Mouse (Mus musculus) MEL (cell line): ENCODE results near the gene Omp. TPM values are rescaled to one million over a fixed set of nuclear protein-coding genes. Genes with fewer than 3 reads are reported as not detected.

Experiments
- DNase-seq: peaks from one replicate; pipeline ENCODE4 v3.0.0; 2011; ENCODE audit warnings: low read depth, low spot score
- H3K27ac ChIP-seq: 2 replicates; pipeline ENCODE4 v1.5.1; 2012; ENCODE audit warnings: low read depth, mild to moderate bottlenecking, control low read depth, low read length, moderate library complexity; ENCODE audit not compliant: control insufficient read depth
- H3K27me3 ChIP-seq, 2 experiments: fragments of 150-350 bp in 1 of 2; sonication (generic) in 1 of 2; 2 replicates each; pipeline ENCODE4 v1.6.1; 2012; ENCODE audit warnings: low read length in 2 of 2, mild to moderate bottlenecking in 2 of 2, improper control_type of control experiment in 1 of 2, moderate library complexity in 1 of 2; ENCODE audit not compliant: insufficient read depth in 2 of 2, control insufficient read depth in 1 of 2
- H3K36me3 ChIP-seq, 2 experiments: 2 replicates each; pipeline ENCODE4 v1.6.1; 2012 to 2014; ENCODE audit warnings: low read length in 2 of 2, improper control_type of control experiment in 1 of 2, inconsistent platforms in 1 of 2, mild to moderate bottlenecking in 1 of 2; ENCODE audit not compliant: insufficient read depth in 2 of 2, control insufficient read depth in 1 of 2
- H3K4me1 ChIP-seq, 2 experiments: fragments of 150-350 bp in 1 of 2; sonication (generic) in 1 of 2; 2 replicates each; pipeline ENCODE4 v1.6.1; 2012; ENCODE audit warnings: low read length in 2 of 2, improper control_type of control experiment in 1 of 2, mild to moderate bottlenecking in 1 of 2; ENCODE audit not compliant: insufficient read depth in 2 of 2, control insufficient read depth in 1 of 2
- H3K4me3 ChIP-seq, 2 experiments: fragments of 150-350 bp in 1 of 2; sonication (generic) in 1 of 2; 2 replicates each; pipeline ENCODE4 v1.5.1; 2012; ENCODE audit warnings: low read depth in 2 of 2, low read length in 2 of 2, mild to moderate bottlenecking in 2 of 2, moderate library complexity in 2 of 2, control low read depth in 1 of 2, improper control_type of control experiment in 1 of 2; ENCODE audit not compliant: control insufficient read depth in 1 of 2, insufficient read depth in 1 of 2
- H3K79me2 ChIP-seq: 2 replicates; pipeline ENCODE4 v1.6.1; 2012; ENCODE audit warnings: mild to moderate bottlenecking, low read length, moderate library complexity; ENCODE audit not compliant: control insufficient read depth, poor library complexity, insufficient read depth
- H3K9ac ChIP-seq: 2 replicates; pipeline ENCODE4 v1.6.1; 2012; ENCODE audit warnings: low read depth, mild to moderate bottlenecking, control low read depth, low read length, moderate library complexity; ENCODE audit not compliant: control insufficient read depth, poor library complexity, severe bottlenecking
- H3K9me3 ChIP-seq: fragments of 150-350 bp; sonication (generic); replicated peaks from 2 replicates; pipeline ENCODE4 v1.6.1; 2012; ENCODE audit warnings: mild to moderate bottlenecking, low read length, improper control_type of control experiment, moderate library complexity; ENCODE audit not compliant: insufficient read depth
- CHD1 ChIP-seq: IDR thresholded peaks from 2 replicates; pipeline ENCODE4 v1.6.1; 2012; ENCODE audit warnings: low read depth, mild to moderate bottlenecking, inconsistent platforms, low read length, improper control_type of control experiment
- CTCF ChIP-seq, 3 experiments: IDR thresholded peaks in 2 of 3; conservative IDR thresholded peaks in 1 of 3; 2 replicates each; pipeline ENCODE4 v1.5.1; 2011 to 2012; ENCODE audit warnings: low read length in 3 of 3, low read depth in 2 of 3, mild to moderate bottlenecking in 2 of 3, improper control_type of control experiment in 1 of 3, inconsistent platforms in 1 of 3, mixed read lengths in 1 of 3, moderate library complexity in 1 of 3; ENCODE audit not compliant: control insufficient read depth in 1 of 3, insufficient read depth in 1 of 3, poor library complexity in 1 of 3, severe bottlenecking in 1 of 3
- E2F4 ChIP-seq: IDR thresholded peaks from 2 replicates; pipeline ENCODE4 v1.6.1; 2011; ENCODE audit warnings: low read depth, low read length, improper control_type of control experiment, borderline replicate concordance
- ETS1 ChIP-seq: IDR thresholded peaks from 2 replicates; pipeline ENCODE4 v1.6.1; 2012; ENCODE audit warnings: low read depth, mild to moderate bottlenecking, inconsistent platforms, low read length, improper control_type of control experiment, moderate library complexity
- HCFC1 ChIP-seq: IDR thresholded peaks from 2 replicates; pipeline ENCODE4 v1.6.1; 2012; ENCODE audit warnings: low read depth, mild to moderate bottlenecking, inconsistent platforms, low read length, improper control_type of control experiment, moderate library complexity
- JUND ChIP-seq: IDR thresholded peaks from 2 replicates; pipeline ENCODE4 v1.6.1; 2011; ENCODE audit warnings: low read depth, mild to moderate bottlenecking, improper control_type of control experiment, low read length
- KAT2A ChIP-seq: conservative IDR thresholded peaks from 2 replicates; pipeline ENCODE4 v1.6.1; 2012; ENCODE audit warnings: low read depth, low read length, improper control_type of control experiment, inconsistent platforms
- MAX ChIP-seq: IDR thresholded peaks from 2 replicates; pipeline ENCODE4 v1.6.1; 2011; ENCODE audit warnings: low read length, improper control_type of control experiment
- MAZ ChIP-seq: IDR thresholded peaks from 2 replicates; pipeline ENCODE4 v1.6.1; 2012; ENCODE audit warnings: low read depth, mild to moderate bottlenecking, inconsistent platforms, low read length, improper control_type of control experiment
- MEF2A ChIP-seq: IDR thresholded peaks from 2 replicates; pipeline ENCODE4 v1.6.1; 2014; ENCODE audit warnings: low read depth, mild to moderate bottlenecking, inconsistent platforms, low read length, improper control_type of control experiment; ENCODE audit not compliant: poor library complexity, insufficient replicate concordance, severe bottlenecking; ENCODE audit errors: extremely low read depth
- MXI1 ChIP-seq: IDR thresholded peaks from 2 replicates; pipeline ENCODE4 v1.6.1; 2011; ENCODE audit warnings: mild to moderate bottlenecking, low read depth, low read length, improper control_type of control experiment
- MYC ChIP-seq: IDR thresholded peaks from 2 replicates; pipeline ENCODE4 v1.6.1; 2011; ENCODE audit warnings: low read depth, mild to moderate bottlenecking, low read length, improper control_type of control experiment, moderate library complexity
- NELFE ChIP-seq: IDR thresholded peaks from 2 replicates; pipeline ENCODE4 v1.6.1; 2011; ENCODE audit warnings: low read depth, low read length, improper control_type of control experiment
- POLR2A ChIP-seq, 2 experiments: IDR thresholded peaks; 2 replicates each; pipeline ENCODE4 v1.6.1; 2011 to 2012; ENCODE audit warnings: low read length in 2 of 2, mild to moderate bottlenecking in 2 of 2, control low read depth in 1 of 2, improper control_type of control experiment in 1 of 2, low read depth in 1 of 2, moderate library complexity in 1 of 2; ENCODE audit not compliant: control insufficient read depth in 1 of 2, insufficient read depth in 1 of 2, poor library complexity in 1 of 2
- POLR2AphosphoS2 ChIP-seq: IDR thresholded peaks from 2 replicates; pipeline ENCODE4 v1.6.1; 2011; ENCODE audit warnings: low read length, improper control_type of control experiment
- POLR2AphosphoS5 ChIP-seq: IDR thresholded peaks from 2 replicates; pipeline ENCODE4 v1.6.1; 2012; ENCODE audit warnings: low read depth, borderline replicate concordance, mild to moderate bottlenecking, inconsistent platforms, low read length, moderate library complexity, mixed read lengths
- SIN3A ChIP-seq: IDR thresholded peaks from 2 replicates; pipeline ENCODE4 v1.6.1; 2012; ENCODE audit warnings: low read length, improper control_type of control experiment, inconsistent platforms
- TBP ChIP-seq: IDR thresholded peaks from 2 replicates; pipeline ENCODE4 v1.8.0; 2011; ENCODE audit warnings: low read depth, low read length, improper control_type of control experiment
- TCF12 ChIP-seq: IDR thresholded peaks from 2 replicates; pipeline ENCODE4 v1.6.1; 2014; ENCODE audit warnings: low read depth, mild to moderate bottlenecking, inconsistent platforms, low read length, improper control_type of control experiment, moderate library complexity
- UBTF ChIP-seq: IDR thresholded peaks from 2 replicates; pipeline ENCODE4 v1.6.1; 2012; ENCODE audit warnings: low read depth, mild to moderate bottlenecking, inconsistent platforms, low read length, improper control_type of control experiment, moderate library complexity, borderline replicate concordance; ENCODE audit not compliant: insufficient read depth
- ZC3H11A ChIP-seq: IDR thresholded peaks from 2 replicates; pipeline ENCODE4 v1.6.1; 2012; ENCODE audit warnings: low read depth, mild to moderate bottlenecking, inconsistent platforms, low read length, improper control_type of control experiment
- ZNF384 ChIP-seq: IDR thresholded peaks from 2 replicates; pipeline ENCODE4 v1.6.1; 2012; ENCODE audit warnings: low read depth, mild to moderate bottlenecking, inconsistent platforms, low read length, improper control_type of control experiment
- polyA plus RNA-seq, 2 experiments: library from polyadenylated mRNA; stranded (reverse) in 1 of 2; unstranded in 1 of 2; fragments of >175 nt in 1 of 2; fragments of >200 nt in 1 of 2; gene quantifications; 2 replicates each; pipeline versions ENCODE4 v1.2.1 to v1.2.4; 2012; ENCODE audit warnings: low replicate concordance in 2 of 2, low read depth in 1 of 2; ENCODE audit not compliant: insufficient read length in 2 of 2, insufficient read depth in 1 of 2, missing spikeins in 1 of 2
- total RNA-seq: library from RNA; depleted of rRNA; stranded (reverse); fragments of 300-350 nt; gene quantifications from 2 replicates; pipeline ENCODE4 v1.2.3, GENCODE M21; 2012

Omp gene
- total and polyA plus RNA-seq, 3 experiments: 0.07 to 0.08 TPM; not detected in 1

DNA sequence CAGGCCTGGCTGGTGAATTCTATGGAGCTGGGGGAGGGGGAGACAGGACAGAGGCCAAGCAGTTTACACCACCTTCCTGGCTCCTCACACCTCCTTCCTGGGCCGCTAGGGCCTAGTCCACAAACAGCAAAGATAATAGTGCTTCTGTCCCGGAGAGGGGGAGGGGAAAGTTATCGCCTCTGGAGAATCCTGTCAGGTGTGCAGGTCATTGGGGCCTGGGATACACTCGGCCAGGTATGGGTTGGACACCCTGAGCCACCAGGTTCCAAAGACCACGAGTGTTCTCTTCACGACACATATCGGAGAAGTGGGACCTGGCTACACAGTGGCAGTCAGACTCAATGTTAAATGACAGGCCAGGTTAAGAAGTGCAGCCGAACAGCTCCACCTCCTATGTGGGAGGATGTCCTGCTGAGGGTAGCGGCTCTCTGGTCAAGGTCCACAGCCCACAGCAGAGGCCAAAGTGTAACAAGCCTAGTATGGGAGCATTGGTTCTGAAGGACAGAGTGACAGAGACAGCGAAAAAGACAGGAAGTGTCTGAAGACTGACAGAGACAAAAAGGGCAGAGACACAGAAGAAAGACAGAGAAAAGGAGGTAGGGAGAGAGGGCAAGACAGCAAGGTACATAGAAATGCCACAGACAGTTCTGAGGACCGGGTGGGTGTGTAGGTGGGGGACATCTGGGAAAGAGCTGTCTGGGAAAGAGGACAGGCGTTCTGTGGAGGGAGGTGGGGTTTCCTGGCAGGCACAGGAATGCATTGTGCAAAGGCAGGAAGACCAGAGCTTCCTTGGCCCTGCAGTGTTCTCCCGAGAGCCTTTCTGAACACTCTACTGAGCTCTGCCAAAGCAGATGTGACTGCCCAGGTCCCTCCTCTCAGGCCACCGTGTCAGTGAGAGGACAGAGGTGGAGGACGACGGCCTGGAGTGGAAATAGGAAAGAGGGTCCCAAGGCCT is 40.5 kb downstream of the Omp start:
- Histone ChIP-seq H3K9ac (no peak overlapping the region), H3K4me3 (no peak overlapping the region), H3K9me3 (no peaks in the 10 kb centered on the region), H3K36me3 (no peaks in the 10 kb centered on the region), H3K4me1 (no peaks in the 10 kb centered on the region), H3K27me3 (no peaks in the 10 kb centered on the region), H3K79me2 (no peaks in the 10 kb centered on the region), H3K27ac (no peak overlapping the region)
- no peak for DNase-seq
- TF ChIP-seq MYC: no peak
- no peak for TF ChIP-seq POLR2A (IDR thresholded peaks at IDR 0.05; ENCODE audit: control insufficient read depth in 1 of 2, insufficient read depth in 1 of 2, low read depth in 1 of 2, low read length in 2 of 2, poor library complexity in 1 of 2)
- TF ChIP-seq POLR2AphosphoS2: no peak
- no peak for TF ChIP-seq MAX
- TF ChIP-seq MXI1: no peak
- no peak for TF ChIP-seq UBTF
- no peak for TF ChIP-seq POLR2AphosphoS5
- no peak for TF ChIP-seq MAZ
- TF ChIP-seq NELFE: no peak
- TF ChIP-seq KAT2A: no peak
- TF ChIP-seq CTCF (IDR thresholded peaks at IDR 0.05 in 2 of 3, conservative IDR thresholded peaks at IDR 0.05 in 1 of 3; ENCODE audit: control insufficient read depth in 1 of 3, insufficient read depth in 1 of 3, low read depth in 2 of 3, low read length in 3 of 3, poor library complexity in 1 of 3, severe bottlenecking in 1 of 3): no peak
- no peak for TF ChIP-seq E2F4
- TF ChIP-seq MEF2A: no peak
- TF ChIP-seq TBP: no peak
- no peak for TF ChIP-seq SIN3A
- no peak for TF ChIP-seq ZNF384

DNA sequence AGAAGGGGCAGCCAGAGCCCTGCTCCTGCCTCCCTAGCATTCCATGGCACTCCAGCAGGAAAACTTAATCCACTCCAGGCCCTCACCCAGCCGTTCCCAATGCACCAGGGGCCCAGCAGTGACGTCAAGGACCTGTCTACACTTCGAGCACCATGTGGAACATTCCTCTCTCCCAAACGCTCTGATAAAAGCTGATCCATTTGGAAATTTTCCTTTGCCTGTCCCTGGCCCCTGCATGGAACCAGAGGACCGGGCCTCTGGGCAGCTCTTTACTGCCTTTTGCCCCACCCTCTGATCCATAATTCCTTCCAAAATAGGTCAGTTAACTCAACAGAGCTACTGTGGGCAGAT is 41.4 kb downstream of the Omp start:
- Histone ChIP-seq H3K79me2 (no peaks in the 10 kb centered on the region), H3K9me3 (no peaks in the 10 kb centered on the region), H3K27me3 (no peaks in the 10 kb centered on the region), H3K4me3 (no peak overlapping the region), H3K36me3 (no peaks in the 10 kb centered on the region), H3K4me1 (no peaks in the 10 kb centered on the region), H3K27ac (no peak overlapping the region), H3K9ac (no peak overlapping the region)
- no peak for TF ChIP-seq POLR2A (IDR thresholded peaks at IDR 0.05; ENCODE audit: control insufficient read depth in 1 of 2, insufficient read depth in 1 of 2, low read depth in 1 of 2, low read length in 2 of 2, poor library complexity in 1 of 2)
- no peak for TF ChIP-seq TBP
- no peak for TF ChIP-seq MEF2A
- TF ChIP-seq JUND: no peak
- no peak for TF ChIP-seq ZC3H11A
- no peak for TF ChIP-seq HCFC1
- no peak for TF ChIP-seq UBTF
- no peak for TF ChIP-seq MAZ
- TF ChIP-seq TCF12: no peak
- no peak for TF ChIP-seq CHD1
- TF ChIP-seq CTCF (IDR thresholded peaks at IDR 0.05 in 2 of 3, conservative IDR thresholded peaks at IDR 0.05 in 1 of 3; ENCODE audit: control insufficient read depth in 1 of 3, insufficient read depth in 1 of 3, low read depth in 2 of 3, low read length in 3 of 3, poor library complexity in 1 of 3, severe bottlenecking in 1 of 3): no peak
- TF ChIP-seq ETS1: no peak
- no peak for TF ChIP-seq MYC
- no peak for TF ChIP-seq NELFE
- no peak for DNase-seq
